Mouse (Mus musculus) olfactory bulb, adult 2 months (tissue): ENCODE results near the gene Ociad1.

Source experiments
- CTCF ChIP-seq: fragments of 200-500 bp; IDR thresholded peaks from 2 replicates; pipeline ENCODE4 v1.5.1; 2012; ENCODE audit warnings: low read depth, mild to moderate bottlenecking, low read length, moderate library complexity; ENCODE audit not compliant: insufficient read depth
- POLR2A ChIP-seq: fragments of 200-500 bp; IDR thresholded peaks from 2 replicates; pipeline ENCODE4 v1.6.1; 2012; ENCODE audit warnings: mild to moderate bottlenecking, low read depth, low read length, moderate library complexity; ENCODE audit not compliant: insufficient read depth

- TF ChIP-seq POLR2A (no peak), CTCF (no peak)
These were observed 37.0 kb upstream of the Ociad1 start for GRCm38 (mm10) chr5:73255321-73256251.
